Mouse (Mus musculus) T-cell, adult 2 months (primary cell): ENCODE results near the gene Shb.
"Not testable (repeated sequence)": the region's sequence is repeated elsewhere in the genome, so short reads cannot be mapped to it uniquely, and the experiment has no call there.

ENCODE experiments used
- DNase-seq: peaks from one replicate; pipeline ENCODE4 v3.0.0; 2022; ENCODE audit warnings: low spot score

Gene Shb

GRCm38 (mm10) chr4:45392572-45392971 is 139.7 kb downstream of the Shb start:
- no peak for DNase-seq

- DNase-seq: no peak
Observed at GRCm38 (mm10) chr4:45392099-45392498, 140.2 kb downstream of the Shb start.

GRCm38 (mm10) chr4:45387296-45387695 is 145.0 kb downstream of the Shb start:
- not testable (repeated sequence) for DNase-seq

- not testable (repeated sequence) for DNase-seq
Observed at GRCm38 (mm10) chr4:45382133-45382532, 150.1 kb downstream of the Shb start.

GRCm38 (mm10) chr4:45380903-45381580 is 151.2 kb downstream of the Shb start:
- not testable (repeated sequence) for DNase-seq

GRCm38 (mm10) chr4:45376573-45376972 is 155.7 kb downstream of the Shb start:
- DNase-seq: no peak

GRCm38 (mm10) chr4:45374879-45375278 is 157.4 kb downstream of the Shb start:
- DNase-seq: no peak
